Mouse (Mus musculus): ENCODE measurements around the gene Zswim3.
A peak's percentile ranks its signal among the peaks of the same experiment; 100 is the strongest.

The Zswim3 gene

DNA sequence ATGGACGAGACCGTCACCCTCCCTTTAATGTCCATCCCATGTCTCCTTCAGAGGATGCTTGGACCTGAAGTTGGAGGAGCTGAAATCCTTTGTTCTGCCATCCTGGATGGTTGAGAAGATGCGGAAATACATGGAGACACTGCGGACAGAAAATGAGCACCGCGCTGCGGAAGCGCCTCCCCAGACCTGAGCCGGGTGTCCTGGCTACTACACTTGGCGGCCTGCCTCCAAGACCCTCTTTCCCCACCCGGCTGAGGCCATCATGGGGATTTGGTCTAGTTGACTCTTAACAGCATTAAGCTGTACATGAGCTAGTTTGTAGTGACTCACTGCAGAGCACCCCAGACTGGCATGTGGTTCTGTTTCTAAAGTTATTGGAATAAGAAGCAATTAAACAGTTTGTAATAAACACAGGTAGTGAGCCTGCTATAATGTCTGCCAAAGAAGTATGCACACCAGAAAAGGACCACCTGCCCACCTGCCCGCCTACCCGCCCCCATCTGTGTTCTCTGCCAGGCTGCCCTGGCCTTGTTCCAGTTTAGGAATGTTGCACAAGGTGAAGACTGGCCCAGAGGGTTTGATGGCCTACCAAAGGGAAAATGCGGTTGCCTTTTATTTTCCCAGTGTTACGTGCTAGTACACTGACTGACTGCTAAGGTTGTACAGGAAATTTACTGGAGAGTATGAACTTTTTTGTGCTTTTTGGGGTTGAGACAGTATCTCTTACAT is 36.9 kb upstream of the Zswim3 start:
- Histone ChIP-seq H3K36me3 (ENCODE audit: insufficient read depth, low read length) (peaks cover 80% of the 10 kb centered on the region), H3K27me3 (ENCODE audit: insufficient read depth, low read length) (no peaks in the 10 kb centered on the region), H3K9me3 (ENCODE audit: low read length) (no peaks in the 10 kb centered on the region), H3K4me1 (replicated peaks; ENCODE audit: low read depth, low read length) (peaks cover 75% of the 10 kb centered on the region), H3K4me3 (replicated peaks; ENCODE audit: low read length) (peak overlapping the region; percentile 100)
- TF ChIP-seq NANOG (IDR thresholded peaks at IDR 0.05; ENCODE audit: borderline replicate concordance, low read length) (no peak), CTCF (conservative IDR thresholded peaks at IDR 0.05; ENCODE audit: low read length) (no peak), POU5F1 (IDR thresholded peaks at IDR 0.05; ENCODE audit: borderline replicate concordance, low read length) (no peak)

DNA sequence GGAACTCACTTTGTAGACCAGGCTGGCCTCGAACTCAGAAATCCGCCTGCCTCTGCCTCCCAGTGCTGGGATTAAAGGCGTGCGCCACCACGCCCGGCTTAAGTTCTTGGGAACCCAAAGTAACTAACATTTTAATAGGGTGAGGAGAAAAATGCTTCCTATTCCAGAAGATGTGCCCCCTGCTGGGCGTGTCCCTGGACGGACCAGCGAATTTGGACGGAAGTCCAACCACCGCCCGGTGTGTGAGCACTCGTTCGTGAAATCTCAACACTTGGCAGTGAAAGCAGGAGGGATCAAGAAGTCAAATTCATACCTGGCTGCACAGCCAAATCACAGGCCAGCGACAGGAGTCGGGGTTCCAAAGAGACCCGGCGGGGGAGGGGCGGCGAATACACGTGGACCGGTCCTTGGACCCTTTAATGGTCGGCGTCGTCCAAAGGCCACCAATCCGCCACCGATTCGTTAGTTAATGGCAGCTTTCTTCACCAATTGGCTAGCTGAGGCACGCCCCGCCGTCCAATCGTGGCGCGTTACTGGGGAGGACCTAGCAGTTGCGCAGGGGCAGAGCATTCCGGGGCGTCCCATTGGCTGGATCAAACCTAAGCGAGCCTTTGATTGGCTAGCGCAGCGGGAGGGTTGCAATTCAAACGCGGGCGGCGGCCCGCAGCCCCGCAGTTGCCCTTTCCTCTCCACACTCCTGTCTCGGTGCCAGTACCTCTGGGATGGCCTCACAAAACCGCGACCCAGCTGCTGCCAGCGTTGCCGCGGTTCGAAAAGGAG is 35.5 kb upstream of the Zswim3 start, which contains the start of gene Ube2c:
Gene Ube2c, plus strand, starts transcription at position 641 of the 780 bp plus-strand sequence.
- Histone ChIP-seq H3K4me1 (replicated peaks; ENCODE audit: low read depth, low read length) (peaks cover 77% of the 10 kb centered on the region), H3K9me3 (ENCODE audit: low read length) (no peaks in the 10 kb centered on the region), H3K27me3 (ENCODE audit: insufficient read depth, low read length) (no peaks in the 10 kb centered on the region), H3K4me3 (replicated peaks; ENCODE audit: low read length) (peak within 1 kb of the TSS; percentile 100), H3K36me3 (ENCODE audit: insufficient read depth, low read length) (peaks cover 83% of the 10 kb centered on the region)
- TF ChIP-seq NANOG (IDR thresholded peaks at IDR 0.05; ENCODE audit: borderline replicate concordance, low read length) (no peak), CTCF (conservative IDR thresholded peaks at IDR 0.05; ENCODE audit: low read length) (no peak), POU5F1 (IDR thresholded peaks at IDR 0.05; ENCODE audit: borderline replicate concordance, low read length) (no peak)

DNA sequence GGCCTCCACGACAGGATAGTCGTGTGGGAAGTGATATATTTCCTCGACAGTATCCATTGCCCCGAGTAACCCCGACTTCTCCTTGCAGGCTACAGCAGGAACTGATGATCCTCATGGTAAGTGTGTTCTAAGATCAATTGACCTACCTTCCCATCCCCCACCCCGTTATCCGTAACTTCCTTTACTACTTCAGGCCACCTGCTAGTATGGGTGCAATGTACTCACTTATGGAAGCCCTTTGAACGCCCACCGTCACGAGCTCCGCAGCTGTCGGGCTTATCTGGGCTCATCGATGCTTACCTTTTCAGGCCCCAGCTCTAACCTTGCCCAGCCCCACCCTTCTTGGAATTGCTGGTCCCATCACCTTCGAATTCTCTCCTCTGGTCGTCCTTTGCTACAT is 34.6 kb upstream of the Zswim3 start:
- H3K4me1 ChIP-seq (replicated peaks; ENCODE audit: low read depth, low read length): peaks cover 70% of the 10 kb centered on the region
- peak overlapping the region; percentile 100 for H3K4me3 ChIP-seq (replicated peaks; ENCODE audit: low read length)
- TF ChIP-seq NANOG (IDR thresholded peaks at IDR 0.05; ENCODE audit: borderline replicate concordance, low read length) (no peak), CTCF (conservative IDR thresholded peaks at IDR 0.05; ENCODE audit: low read length) (no peak), POU5F1 (IDR thresholded peaks at IDR 0.05; ENCODE audit: borderline replicate concordance, low read length) (no peak)
- no peaks in the 10 kb centered on the region for H3K9me3 ChIP-seq (ENCODE audit: low read length)
- H3K27me3 ChIP-seq (ENCODE audit: insufficient read depth, low read length): no peaks in the 10 kb centered on the region
- peaks cover 75% of the 10 kb centered on the region for H3K36me3 ChIP-seq (ENCODE audit: insufficient read depth, low read length)

DNA sequence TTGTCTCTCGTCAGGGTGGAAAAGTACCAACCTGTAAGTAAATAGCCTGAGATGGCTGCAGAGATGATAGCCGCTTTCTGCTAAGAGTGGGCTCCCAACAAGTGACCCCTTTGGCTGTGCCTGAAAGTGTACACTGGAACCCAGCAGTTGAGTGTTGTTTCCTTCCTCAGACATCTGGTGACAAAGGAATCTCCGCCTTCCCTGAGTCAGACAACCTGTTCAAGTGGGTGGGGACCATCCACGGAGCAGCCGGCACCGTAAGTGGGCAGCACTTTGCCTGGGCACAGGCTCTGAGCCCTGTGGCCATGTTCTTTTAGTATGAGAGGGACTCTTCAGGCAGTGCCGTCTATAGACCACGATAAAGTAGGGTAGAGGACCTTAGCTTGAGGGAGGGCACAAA is 33.8 kb upstream of the Zswim3 start:
- no peak for TF ChIP-seq NANOG (IDR thresholded peaks at IDR 0.05; ENCODE audit: borderline replicate concordance, low read length)
- TF ChIP-seq POU5F1 (IDR thresholded peaks at IDR 0.05; ENCODE audit: borderline replicate concordance, low read length): no peak
- no peak for TF ChIP-seq CTCF (conservative IDR thresholded peaks at IDR 0.05; ENCODE audit: low read length)
- peaks cover 62% of the 10 kb centered on the region for H3K4me1 ChIP-seq (replicated peaks; ENCODE audit: low read depth, low read length)

DNA sequence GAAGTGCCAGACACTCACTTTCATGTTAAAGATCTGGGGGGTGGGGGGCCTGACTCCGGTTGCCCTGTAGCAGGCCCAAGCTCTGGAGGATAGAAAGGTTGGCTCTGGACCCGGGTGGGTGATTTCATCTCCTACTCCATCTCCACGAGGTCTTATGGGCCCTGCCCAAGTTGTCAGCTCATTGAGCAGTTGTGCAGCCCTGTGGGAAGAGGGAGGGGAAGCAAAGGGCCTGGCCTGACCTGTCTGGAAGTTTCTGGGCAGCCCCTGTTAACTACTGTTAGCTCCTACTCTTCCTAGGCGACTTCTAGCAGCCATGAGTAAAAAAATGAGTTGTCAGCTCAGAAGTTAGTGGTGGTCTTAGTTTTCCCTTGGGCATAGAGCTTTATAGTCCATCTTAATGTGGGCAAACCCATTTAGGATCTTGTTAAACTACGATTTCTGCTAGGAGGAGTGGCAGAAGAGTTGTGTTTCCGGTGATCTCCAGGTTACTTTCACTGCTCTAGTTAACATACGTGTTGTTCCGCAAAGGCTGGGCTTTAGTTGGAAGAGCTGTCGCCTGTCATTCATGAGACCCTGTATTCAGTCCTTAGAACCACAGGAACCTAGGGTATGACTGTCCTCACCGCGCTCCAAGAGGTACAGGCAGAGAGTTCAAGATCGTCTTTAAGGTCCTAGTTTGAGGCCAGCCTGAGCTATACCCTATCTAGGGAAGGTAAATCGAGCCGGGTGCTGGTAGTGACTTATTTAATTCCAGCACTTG is 31.5 kb upstream of the Zswim3 start:
- Histone ChIP-seq H3K4me1 (replicated peaks; ENCODE audit: low read depth, low read length) (peaks cover 58% of the 10 kb centered on the region), H3K4me3 (replicated peaks; ENCODE audit: low read length) (no peak overlapping the region), H3K9me3 (ENCODE audit: low read length) (no peaks in the 10 kb centered on the region), H3K27me3 (ENCODE audit: insufficient read depth, low read length) (peaks cover 30% of the 10 kb centered on the region), H3K36me3 (ENCODE audit: insufficient read depth, low read length) (peaks cover 44% of the 10 kb centered on the region)
- TF ChIP-seq CTCF (conservative IDR thresholded peaks at IDR 0.05; ENCODE audit: low read length) (no peak), POU5F1 (IDR thresholded peaks at IDR 0.05; ENCODE audit: borderline replicate concordance, low read length) (no peak), NANOG (IDR thresholded peaks at IDR 0.05; ENCODE audit: borderline replicate concordance, low read length) (no peak)

More for the DNA sequence above, 33.8 kb upstream of the Zswim3 start:
- Histone ChIP-seq H3K36me3 (ENCODE audit: insufficient read depth, low read length) (peaks cover 67% of the 10 kb centered on the region), H3K27me3 (ENCODE audit: insufficient read depth, low read length) (peaks cover 7% of the 10 kb centered on the region), H3K9me3 (ENCODE audit: low read length) (no peaks in the 10 kb centered on the region), H3K4me3 (replicated peaks; ENCODE audit: low read length) (peak overlapping the region; percentile 100)

DNA sequence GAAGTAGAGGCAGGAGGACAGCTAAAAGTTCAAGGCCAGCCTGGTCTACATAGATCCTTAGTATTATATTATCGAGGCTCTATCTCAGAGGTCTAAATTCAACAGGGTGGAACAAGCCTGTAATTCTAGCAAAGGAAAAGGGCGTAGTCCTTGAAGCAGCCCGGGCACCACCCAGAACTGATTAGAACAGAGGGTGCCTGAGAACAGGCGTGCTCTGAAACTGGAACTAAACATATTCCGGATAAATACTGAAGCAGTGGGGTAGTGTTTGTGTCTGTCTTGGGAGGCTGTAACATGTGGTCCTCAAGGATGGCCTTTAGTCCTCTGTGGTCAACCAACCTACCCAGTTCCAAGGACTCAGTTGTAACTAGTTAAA is 30.9 kb upstream of the Zswim3 start:
- Histone ChIP-seq H3K4me1 (replicated peaks; ENCODE audit: low read depth, low read length) (peaks cover 57% of the 10 kb centered on the region), H3K9me3 (ENCODE audit: low read length) (no peaks in the 10 kb centered on the region), H3K36me3 (ENCODE audit: insufficient read depth, low read length) (peaks cover 43% of the 10 kb centered on the region), H3K4me3 (replicated peaks; ENCODE audit: low read length) (no peak overlapping the region), H3K27me3 (ENCODE audit: insufficient read depth, low read length) (peaks cover 36% of the 10 kb centered on the region)
- no peak for TF ChIP-seq NANOG (IDR thresholded peaks at IDR 0.05; ENCODE audit: borderline replicate concordance, low read length)
- no peak for TF ChIP-seq CTCF (conservative IDR thresholded peaks at IDR 0.05; ENCODE audit: low read length)
- no peak for TF ChIP-seq POU5F1 (IDR thresholded peaks at IDR 0.05; ENCODE audit: borderline replicate concordance, low read length)

DNA sequence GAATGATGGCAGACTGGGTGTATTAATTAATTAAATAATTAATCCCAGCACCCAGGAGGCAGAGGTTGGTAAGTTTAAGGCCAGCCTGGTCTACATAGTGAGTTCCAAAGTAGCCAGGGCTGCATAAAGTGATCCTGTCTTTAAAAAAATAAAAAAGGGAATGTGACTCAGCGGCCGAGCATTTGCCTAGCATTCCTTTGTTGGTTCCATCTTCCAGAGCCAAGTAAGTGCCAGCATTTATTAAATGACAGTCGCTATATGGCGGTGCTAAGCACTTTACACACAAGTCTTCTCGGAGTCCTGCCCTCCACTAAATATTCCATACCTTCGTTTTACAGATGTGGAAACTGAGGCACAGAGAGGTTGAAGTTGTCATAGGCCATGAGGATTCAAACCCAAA is 28.8 kb upstream of the Zswim3 start:
- Histone ChIP-seq H3K9me3 (ENCODE audit: low read length) (no peaks in the 10 kb centered on the region), H3K4me3 (replicated peaks; ENCODE audit: low read length) (peak overlapping the region; percentile 64; the same call in 1 of the 2 replicates), H3K36me3 (ENCODE audit: insufficient read depth, low read length) (peaks cover 32% of the 10 kb centered on the region), H3K27me3 (ENCODE audit: insufficient read depth, low read length) (peaks cover 43% of the 10 kb centered on the region), H3K4me1 (replicated peaks; ENCODE audit: low read depth, low read length) (peaks cover 55% of the 10 kb centered on the region)
- TF ChIP-seq CTCF (conservative IDR thresholded peaks at IDR 0.05; ENCODE audit: low read length): no peak
- TF ChIP-seq POU5F1 (IDR thresholded peaks at IDR 0.05; ENCODE audit: borderline replicate concordance, low read length): no peak
- TF ChIP-seq NANOG (IDR thresholded peaks at IDR 0.05; ENCODE audit: borderline replicate concordance, low read length): no peak

DNA sequence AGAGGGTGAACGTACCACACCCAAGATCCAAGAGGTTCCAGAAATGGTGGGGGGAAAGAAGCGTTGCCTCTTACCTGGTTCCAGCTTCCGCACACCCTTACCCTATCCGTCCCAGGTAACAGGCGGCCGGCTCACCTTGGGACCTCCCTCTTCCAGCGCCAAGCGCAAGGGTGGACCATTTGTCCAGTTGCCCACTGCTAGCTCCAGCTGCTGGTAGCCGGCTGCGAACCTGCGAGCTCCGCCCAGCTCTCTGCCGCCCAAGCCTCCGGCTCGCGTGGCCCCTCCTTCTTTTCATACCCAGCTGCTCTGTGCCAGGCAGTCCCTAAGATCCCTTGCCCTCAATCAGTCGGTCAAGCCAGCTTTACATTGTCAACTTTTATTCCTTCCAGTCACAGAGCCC is 28.1 kb upstream of the Zswim3 start:
- H3K36me3 ChIP-seq (ENCODE audit: insufficient read depth, low read length): peaks cover 25% of the 10 kb centered on the region
- H3K27me3 ChIP-seq (ENCODE audit: insufficient read depth, low read length): peaks cover 43% of the 10 kb centered on the region
- peaks cover 48% of the 10 kb centered on the region for H3K4me1 ChIP-seq (replicated peaks; ENCODE audit: low read depth, low read length)
- no peaks in the 10 kb centered on the region for H3K9me3 ChIP-seq (ENCODE audit: low read length)
- TF ChIP-seq POU5F1 (IDR thresholded peaks at IDR 0.05; ENCODE audit: borderline replicate concordance, low read length): no peak
- no peak for TF ChIP-seq CTCF (conservative IDR thresholded peaks at IDR 0.05; ENCODE audit: low read length)
- TF ChIP-seq NANOG (IDR thresholded peaks at IDR 0.05; ENCODE audit: borderline replicate concordance, low read length): no peak
- H3K4me3 ChIP-seq (replicated peaks; ENCODE audit: low read length): peak overlapping the region; percentile 64
